Mouse (Mus musculus) inflammation-experienced regulatory T-cells, adult 16 weeks (primary cell): ENCODE measurements around the gene Pigt. TPM values are rescaled to one million over a fixed set of nuclear protein-coding genes. Genes with fewer than 3 reads are reported as not detected.

ENCODE experiments used
- polyA plus RNA-seq: library from polyadenylated mRNA; unstranded; fragments of 100-300 nt; shearing (Covaris generic); gene quantifications from one replicate; pipeline ENCODE4 v1.2.1, GENCODE M21; 2017

Gene Pigt
- 26.3 TPM for polyA plus RNA-seq

GRCm38 (mm10) chr2:164496847-164497690 lies at the start of gene Pigt:
TSS of gene Pigt (plus strand) at chr2:164497520.

GRCm38 (mm10) chr2:164456864-164457300 lies 40.4 kb upstream of the Pigt start, which contains the start of gene Sys1:
TSS of gene Sys1 (plus strand) at chr2:164456964.

GRCm38 (mm10) chr2:164460745-164461551 lies 36.4 kb upstream of the Pigt start, which contains the start of gene Gm20458:
TSS of gene Gm20458 (plus strand) at chr2:164460967.

DNA sequence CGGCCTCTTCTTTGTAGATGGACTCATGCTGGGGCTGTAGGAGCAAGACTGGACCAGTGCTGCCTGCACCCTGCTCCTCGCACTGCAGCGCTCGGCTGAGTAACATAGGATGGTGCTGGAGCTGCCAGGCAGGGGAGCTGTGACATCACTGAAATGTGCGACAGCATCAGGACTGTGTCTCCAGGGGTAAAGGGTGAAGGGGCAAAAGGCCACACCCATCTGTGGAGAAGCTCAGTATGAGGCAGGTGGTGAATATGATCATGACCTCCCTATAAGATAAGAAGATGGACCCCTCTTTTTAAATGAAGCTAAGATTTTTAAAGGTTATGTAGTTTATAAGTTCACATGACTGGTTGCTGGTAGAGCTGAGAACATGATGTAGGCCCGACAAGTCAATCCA lies 23.7 kb upstream of the Pigt start, which contains the start of gene Trp53tg5:
Gene Trp53tg5 (minus strand): TSS at position 101 of the 400 bp plus-strand sequence.

DNA sequence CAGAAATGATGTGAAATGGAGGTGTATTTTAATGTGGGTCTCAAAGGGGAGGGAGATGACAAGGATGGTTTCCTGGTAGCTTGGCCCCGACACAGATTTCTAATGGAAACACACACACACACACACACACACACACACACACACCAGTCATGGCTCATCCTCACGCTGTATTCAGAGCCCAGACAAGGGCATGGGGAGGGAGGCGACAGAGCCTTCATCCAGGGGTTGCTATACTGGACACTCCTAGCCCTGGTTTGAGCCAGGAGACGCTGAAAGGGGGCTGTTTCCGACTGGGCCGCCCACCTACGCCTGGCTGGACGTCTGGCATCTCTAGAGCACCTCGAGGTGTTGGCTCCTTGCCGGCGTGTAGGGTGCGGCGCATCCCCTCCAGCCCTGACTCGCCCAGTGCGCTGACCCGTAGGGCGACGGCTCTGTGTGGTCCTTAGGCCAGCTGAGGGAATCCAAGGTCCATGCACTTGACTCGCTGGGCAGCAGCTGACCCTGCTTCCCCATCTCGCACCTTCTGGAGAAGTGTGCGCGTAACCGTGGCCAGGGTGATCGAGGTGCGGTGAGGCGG lies 11.6 kb upstream of the Pigt start, which contains the start of gene Dbndd2:
Gene Dbndd2 (plus strand): TSS at position 426 of the 577 bp plus-strand sequence.

Other genes starting within 250 kb of the Pigt start
- gene Svs3b, start 240.9 kb upstream of the Pigt start, polyA plus RNA-seq = not detected
- not detected for gene Svs4, start 219.1 kb upstream of the Pigt start, polyA plus RNA-seq
- not detected for gene Svs3a, start 208.3 kb upstream of the Pigt start, polyA plus RNA-seq
- gene Svs6, start 180.8 kb upstream of the Pigt start, polyA plus RNA-seq = not detected
- gene Svs5, start 164.8 kb upstream of the Pigt start, polyA plus RNA-seq = not detected
- 25.8 TPM for gene Slpi, start 108.4 kb upstream of the Pigt start, polyA plus RNA-seq
- gene Rbpjl, start 94.4 kb upstream of the Pigt start, polyA plus RNA-seq = not detected
- not detected for gene Matn4, start 92.4 kb upstream of the Pigt start, polyA plus RNA-seq
- gene Sdc4, start 53.6 kb upstream of the Pigt start, polyA plus RNA-seq = 46.9 TPM
- gene Sys1, start 40.6 kb upstream of the Pigt start, polyA plus RNA-seq = 27.2 TPM
- 1.4 TPM for gene Gm20458, start 36.6 kb upstream of the Pigt start, polyA plus RNA-seq
- gene Trp53tg5, start 23.8 kb upstream of the Pigt start, polyA plus RNA-seq = 0.33 TPM
- gene Dbndd2, start 11.4 kb upstream of the Pigt start, polyA plus RNA-seq = 7.6 TPM
- 3.1 TPM for gene Wfdc2, start 64.9 kb downstream of the Pigt start, polyA plus RNA-seq
- not detected for gene Spint3, start 75.9 kb downstream of the Pigt start, polyA plus RNA-seq
- gene Wfdc6a, start 87.9 kb downstream of the Pigt start, polyA plus RNA-seq = not detected
- gene Eppin, start 96.1 kb downstream of the Pigt start, polyA plus RNA-seq = not detected
- not detected for gene Wfdc6b, start 116.0 kb downstream of the Pigt start, polyA plus RNA-seq
- not detected for gene Wfdc8, start 116.1 kb downstream of the Pigt start, polyA plus RNA-seq
- not detected for gene Wfdc16, start 141.3 kb downstream of the Pigt start, polyA plus RNA-seq
- gene Wfdc10, start 158.5 kb downstream of the Pigt start, polyA plus RNA-seq = not detected
- not detected for gene Wfdc9, start 159.1 kb downstream of the Pigt start, polyA plus RNA-seq
- gene Wfdc11, start 176.6 kb downstream of the Pigt start, polyA plus RNA-seq = not detected
- gene Wfdc13, start 187.6 kb downstream of the Pigt start, polyA plus RNA-seq = not detected
- gene Spint4, start 201.0 kb downstream of the Pigt start, polyA plus RNA-seq = not detected
- not detected for gene Spint5, start 217.8 kb downstream of the Pigt start, polyA plus RNA-seq
- gene Wfdc3, start 248.4 kb downstream of the Pigt start, polyA plus RNA-seq = not detected
- gene Dnttip1, start 248.5 kb downstream of the Pigt start, polyA plus RNA-seq = 18.1 TPM